14 mouse cellular contexts compared by ENCODE assay signal in genomic region chr5:31603766-31604165, GRCm38 (mm10). TPM values are rescaled to one million over a fixed set of nuclear protein-coding genes. Genes with fewer than 3 reads are reported as not detected.
DNase-seq lines count a peak whose midpoint lies in the region.
"Had no signal": no experiment of that assay in that cellular context is flagged by ENCODE, and none has a peak within 500 bp of the region (broad histone marks: within the 10 kb centered on the region; RNA-seq: fewer than 3 reads in every experiment).

No protein-coding gene starts in this region.

- DNase-seq in adrenal gland, adult (ENCODE audit: inconsistent age in 2 of 2, low spot score in 1 of 2) = peak; percentile 49 to 82
- no peak for DNase-seq in adrenal gland, adult 8-10 months
- DNase-seq in adrenal gland, postnatal 10 days = peak; percentile 40
- DNase-seq in adrenal gland, adult 18-20 months (ENCODE audit: low spot score in 2 of 2) = no peak
- peak; percentile 34 to 59 for DNase-seq in adrenal gland, postnatal 36 days
- DNase-seq in right cerebral cortex, adult 18-20 months = no peak
- DNase-seq: B cell, adult 2 months; cerebellum, adult 11 months; cerebellum, adult 18-20 months; cerebellum, adult 8-10 months; cerebellum, adult 9-11 months; cerebellum, postnatal 14 days; cerebellum, postnatal 36 days; embryo, embryonic 11 days had no signal

RNA-seq across cellular contexts. Expression of gene Mrpl33, which starts 7.0 kb away (rescaled TPM):
- total RNA-seq in adrenal gland, adult 8-10 months (2022) = 100 to 1,000 TPM; 266 to 421 (median 323) TPM
- 100 to 1,000 TPM; 282 to 285 TPM for total RNA-seq in adrenal gland, postnatal 10 days (2021)
- total RNA-seq in adrenal gland, adult 18-20 months (2021) = 100 to 1,000 TPM; 265 to 377 TPM
- total RNA-seq in adrenal gland, postnatal 36 days (2021) = 100 to 1,000 TPM; 292 to 420 TPM

Comparison
In these comparisons a context has a peak if more than half of its experiments do, and no peak if none do; other contexts are left out.
1. DNase-seq: peak in adrenal gland, adult (2 of 2), adrenal gland, postnatal 10 days (single experiment) and adrenal gland, postnatal 36 days (2 of 2); none in adrenal gland, adult 8-10 months (single experiment), adrenal gland, adult 18-20 months (0 of 2) and right cerebral cortex, adult 18-20 months (single experiment).